Mouse (Mus musculus) NIH3T3 (cell line): ENCODE measurements around the gene Scnn1b.

Source experiments
- DNase-seq: peaks from one replicate; pipeline ENCODE4 v3.0.0-alpha.2; 2012; ENCODE audit warnings: low read depth

Scnn1b gene

DNA sequence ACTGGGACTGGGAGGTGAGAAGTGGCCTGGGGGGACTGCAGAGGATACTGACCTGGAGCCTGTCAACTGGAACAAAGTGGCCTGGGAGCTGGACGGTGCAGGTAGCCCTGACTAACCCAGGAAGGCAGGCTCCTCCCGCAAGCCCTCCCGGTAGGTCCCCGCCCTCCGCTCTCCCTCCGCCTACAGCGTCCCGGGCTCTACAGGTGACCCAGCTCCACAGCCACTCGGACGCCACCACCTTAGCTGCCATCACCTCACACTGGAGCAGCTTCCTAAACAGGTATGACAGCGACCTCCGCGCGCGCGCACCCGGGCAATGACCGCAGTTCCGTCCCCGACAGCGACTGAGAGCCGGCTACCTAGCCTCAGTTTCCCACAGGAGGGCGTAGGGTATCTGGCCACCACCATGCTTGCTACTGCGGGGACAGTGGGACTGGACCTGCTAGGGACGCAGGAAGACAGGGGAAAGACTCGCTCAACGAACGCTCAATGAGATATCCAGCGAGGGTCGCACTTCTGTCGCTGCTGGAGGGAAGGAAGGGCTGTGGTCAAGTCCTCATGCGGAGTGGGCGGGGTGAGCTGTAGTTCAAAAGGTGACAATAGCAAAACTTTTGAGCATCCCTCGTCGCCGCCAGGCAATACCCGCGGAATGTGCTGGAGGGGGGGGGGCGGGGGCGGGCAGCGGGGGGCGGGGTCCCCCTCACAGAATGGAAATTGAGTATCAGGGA, at the start of gene Scnn1b:
Scnn1b (plus strand) TSS at position 181 of the 728 bp plus-strand sequence.
- no peak for DNase-seq

DNA sequence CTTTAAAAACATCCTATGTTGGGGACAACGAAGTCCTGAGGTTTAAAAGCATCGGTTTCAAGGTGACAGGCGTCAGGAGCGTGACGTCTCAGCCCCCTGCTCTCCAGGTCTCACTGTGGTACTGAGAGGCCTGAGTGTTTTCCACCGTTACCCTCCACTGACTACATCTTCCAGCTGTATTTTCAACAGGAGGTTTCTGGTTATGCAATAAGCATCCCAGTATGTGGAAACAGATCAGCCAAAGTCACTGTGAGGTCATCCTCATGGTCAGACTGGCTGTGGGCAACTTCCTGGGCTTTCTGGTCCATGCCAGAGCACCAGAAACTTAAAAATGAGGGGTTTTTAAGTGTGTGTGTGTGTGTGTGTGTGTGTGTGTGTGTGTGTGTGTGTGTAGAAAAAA, 43.2 kb upstream of the Scnn1b start:
- peak; percentile 14 for DNase-seq

DNA sequence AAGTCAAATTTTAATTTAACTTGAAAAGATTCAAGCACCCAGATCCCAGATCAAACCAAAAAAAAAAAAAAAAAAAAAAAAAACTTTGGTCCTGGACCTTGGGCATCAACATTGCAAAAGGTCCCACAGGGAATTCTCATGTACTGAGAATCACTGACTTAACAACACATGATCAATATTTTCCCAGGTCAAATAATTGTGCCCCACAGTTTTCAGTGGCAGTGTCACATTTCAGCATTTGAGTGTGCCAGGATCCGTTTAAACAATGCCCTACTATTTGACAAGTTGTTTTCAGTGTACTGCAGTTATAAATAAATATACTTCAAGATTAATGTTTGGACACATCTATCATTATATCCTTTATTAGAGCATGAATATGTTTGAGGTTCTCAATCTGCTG, 36.4 kb upstream of the Scnn1b start:
- DNase-seq: no peak

DNA sequence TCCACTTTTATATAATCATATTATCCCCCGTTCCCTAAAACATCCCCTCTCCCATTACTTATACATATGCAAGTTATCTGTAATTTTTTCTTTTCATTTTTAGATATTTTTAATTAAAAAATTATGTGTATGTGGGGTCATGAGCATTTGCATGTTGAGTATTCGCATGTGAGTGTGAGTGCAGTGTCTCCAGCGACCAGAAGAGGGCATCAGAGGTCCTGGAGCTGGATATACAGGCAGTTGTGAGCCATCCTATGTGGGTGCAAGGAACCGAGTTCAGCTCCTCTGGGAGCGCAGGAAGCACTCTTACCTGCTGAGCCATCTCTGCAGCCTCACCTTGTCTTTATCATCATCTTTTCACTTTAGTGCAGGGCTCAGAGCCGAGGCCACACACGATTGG, 29.4 kb upstream of the Scnn1b start:
- peak; percentile 5 for DNase-seq

DNA sequence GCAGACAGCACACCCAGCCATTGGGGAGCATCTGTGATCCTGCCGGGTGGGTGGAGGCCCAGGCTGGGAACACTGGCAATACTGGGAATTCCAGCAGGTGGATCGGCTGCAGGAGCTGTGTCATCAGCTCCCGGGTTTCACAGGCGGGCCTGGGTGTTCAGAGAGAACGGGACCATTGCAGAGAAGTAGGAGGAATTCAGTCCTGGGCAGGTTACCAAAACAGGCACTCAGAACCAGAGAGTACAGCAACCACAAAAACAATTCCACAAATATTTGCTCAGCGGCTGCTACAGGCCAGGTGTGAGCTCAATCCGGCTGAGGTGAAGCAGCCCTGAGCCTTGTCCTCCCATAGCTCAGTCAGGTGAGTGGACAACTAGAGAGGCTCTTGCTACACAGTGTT, 28.0 kb upstream of the Scnn1b start:
- no peak for DNase-seq

DNA sequence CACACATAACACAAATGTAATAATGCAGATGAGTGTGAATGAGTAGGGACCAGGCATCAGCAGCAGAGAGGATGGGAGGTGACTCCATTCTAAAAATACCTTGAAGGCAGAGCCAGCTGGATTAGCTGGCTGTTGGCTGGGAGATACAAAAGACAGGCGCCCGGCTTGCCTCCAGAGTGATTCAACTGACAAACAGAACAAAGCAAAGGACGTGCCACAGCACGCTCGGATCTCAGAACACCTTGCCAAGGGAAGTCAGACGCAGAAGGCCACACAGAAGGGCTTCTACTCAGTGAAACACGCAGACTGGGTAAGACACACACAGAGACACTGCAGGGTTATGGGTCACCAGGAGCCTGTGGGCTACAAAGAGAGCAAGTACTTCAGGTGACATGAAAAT, 24.0 kb upstream of the Scnn1b start:
- no peak for DNase-seq

DNA sequence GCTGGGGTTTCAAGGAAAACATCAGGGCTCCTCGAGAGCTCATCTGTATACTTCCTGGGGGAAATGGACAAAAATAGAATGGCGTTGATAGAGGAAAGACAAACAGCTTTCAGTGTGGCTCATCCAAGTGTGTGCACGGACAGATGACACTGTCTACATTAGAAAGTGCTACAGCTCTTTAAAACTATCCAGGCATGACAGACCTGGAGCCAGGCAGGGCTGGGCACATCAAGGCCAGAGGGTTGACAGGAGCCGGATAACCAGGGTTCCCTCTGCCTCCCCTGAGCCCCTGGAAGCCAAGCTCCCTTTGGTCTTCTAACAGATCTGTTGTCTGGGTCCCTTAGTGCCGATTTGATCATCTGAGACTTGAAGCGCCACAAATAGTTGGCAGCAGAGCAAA, 22.6 kb upstream of the Scnn1b start:
- no peak for DNase-seq

DNA sequence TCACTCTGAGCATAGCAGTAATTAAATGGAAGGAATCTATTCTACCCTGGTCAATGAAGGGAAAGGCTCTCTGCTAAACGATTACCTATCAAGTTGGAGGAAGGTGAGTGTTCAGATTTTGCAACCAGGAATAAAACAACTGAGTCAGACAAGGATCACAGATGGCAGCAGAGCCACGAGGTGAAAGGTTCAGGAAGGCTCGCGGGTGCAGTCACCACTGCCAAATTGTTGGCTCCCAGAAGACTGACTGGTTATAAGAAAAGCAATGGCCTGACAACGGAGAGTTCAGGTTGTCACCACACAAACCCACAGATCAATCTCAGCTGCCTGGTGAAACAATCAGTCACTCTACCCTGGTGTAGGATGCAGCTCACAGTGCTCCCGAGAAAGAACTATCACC, 18.9 kb upstream of the Scnn1b start:
- no peak for DNase-seq

DNA sequence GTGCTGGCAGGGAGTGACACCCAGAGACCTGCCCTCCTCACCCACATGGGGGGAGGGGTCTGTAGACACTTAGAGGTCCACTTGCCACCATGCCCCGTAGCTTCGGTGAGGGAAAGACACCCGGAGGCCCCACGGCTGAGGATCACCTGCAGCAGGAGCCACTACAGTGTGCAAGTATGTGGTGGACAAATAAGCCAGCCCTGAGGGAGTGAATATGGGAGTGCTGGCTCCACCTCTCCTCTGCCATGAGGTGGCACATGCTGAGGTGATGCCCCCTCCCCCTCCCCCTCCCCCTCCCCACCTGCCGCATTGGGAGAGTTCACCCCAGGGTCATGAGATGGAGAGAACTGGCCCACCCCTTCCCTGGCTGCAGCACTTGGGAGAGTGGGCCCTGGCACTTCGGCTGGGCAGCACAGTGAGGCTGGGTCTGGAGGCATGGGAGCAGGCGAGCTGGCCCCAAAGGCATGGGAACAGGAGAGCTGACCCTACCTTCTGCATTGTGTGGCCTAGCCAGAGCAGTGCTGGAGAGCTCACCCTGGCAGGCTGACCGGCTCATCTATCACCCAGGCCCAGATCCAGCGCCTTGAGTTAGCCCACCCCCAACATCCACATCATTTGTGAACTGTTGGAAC, 16.2 kb upstream of the Scnn1b start:
- no peak for DNase-seq

DNA sequence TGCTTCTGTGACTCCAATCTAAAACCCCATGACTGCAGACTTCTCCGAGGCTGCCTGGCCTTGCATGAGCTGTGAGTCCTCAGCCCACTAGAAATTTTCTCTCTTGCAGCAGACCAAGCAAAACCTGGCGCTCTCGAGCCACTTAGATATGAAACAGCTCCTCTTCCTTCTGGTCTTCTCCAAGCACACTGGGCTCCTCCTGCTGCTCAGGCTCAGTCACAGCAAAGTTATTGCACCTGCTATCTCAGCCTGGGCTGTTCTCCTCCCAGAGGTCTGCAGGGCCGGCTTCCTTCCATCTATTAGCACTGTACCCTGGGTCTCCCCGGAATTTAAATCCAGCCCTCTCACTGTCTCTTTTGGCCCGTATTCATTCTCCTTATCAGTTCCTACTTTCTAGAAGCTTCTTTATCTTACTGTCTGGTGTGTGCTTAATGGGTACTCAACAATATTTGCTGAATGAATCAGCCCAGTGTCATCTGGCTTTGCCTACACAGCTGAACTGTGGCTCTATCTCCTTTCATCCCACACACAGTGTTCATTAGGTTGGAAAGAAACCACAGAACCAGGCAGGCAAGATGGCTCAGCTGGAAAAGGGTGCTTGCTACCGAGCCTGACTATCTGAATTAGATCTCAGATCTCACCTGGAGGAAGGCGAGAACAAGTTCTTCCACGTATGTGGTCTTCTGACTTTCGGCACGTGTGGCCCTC, 7.5 kb upstream of the Scnn1b start:
- no peak for DNase-seq

DNA sequence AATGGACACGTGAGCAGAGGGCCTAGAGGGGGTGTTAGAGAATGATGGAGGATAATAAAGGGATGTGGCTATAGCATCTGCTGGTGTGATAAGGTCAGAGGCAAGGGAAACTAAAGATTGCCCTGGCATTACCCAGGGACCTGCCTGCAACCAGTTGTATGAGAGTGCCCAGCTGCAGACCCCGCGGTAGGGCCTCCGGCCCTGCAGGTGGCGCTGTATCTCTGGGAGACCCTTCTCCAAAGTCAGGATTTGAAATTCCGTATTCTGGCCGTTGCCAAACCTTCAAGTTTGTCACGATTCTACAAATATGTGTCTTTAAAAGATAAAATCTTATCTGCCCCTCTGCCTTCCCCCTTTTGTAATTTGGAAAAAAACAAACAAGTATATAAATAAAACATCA, 5.9 kb upstream of the Scnn1b start:
- peak; percentile 28 for DNase-seq

DNA sequence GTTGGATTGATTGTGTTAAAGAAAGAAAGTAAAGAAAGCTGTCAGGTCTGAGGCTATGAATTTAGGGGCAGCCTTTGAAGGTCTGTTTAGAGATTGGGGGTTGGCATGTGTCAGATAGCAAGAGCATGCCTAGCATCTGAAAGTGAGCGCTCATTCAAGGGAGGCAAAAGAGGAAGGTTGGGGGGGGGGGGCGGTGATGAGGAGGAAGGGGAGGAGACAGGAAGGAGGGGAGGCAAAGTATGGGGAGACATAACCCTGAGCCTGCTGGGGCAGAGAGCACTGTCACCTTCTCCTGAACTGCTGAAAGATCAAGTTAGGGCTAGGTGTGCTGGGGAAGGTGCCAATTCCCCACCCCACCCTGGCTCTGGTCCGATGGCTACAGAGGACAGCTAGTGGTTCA, 6.8 kb downstream of the Scnn1b start:
- DNase-seq: no peak

DNA sequence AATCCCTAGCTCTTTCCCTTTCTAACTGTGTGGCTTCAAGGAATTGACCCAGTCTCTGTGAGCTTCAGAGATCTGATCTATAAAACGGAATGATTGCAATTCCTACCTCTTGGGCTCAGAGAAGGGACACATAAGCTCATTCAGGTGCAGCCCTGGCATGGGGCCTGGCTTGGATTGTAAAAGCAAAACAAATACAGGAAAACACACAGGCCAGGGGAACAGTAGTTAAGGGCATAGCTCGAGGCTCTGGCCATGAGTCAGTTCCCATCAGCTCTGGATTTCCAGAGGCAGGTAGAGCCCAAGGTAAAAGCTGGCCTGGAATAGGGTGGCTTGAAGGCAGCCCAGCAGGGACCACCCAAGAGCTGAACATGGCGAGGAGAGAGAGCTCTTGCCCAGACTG, 9.2 kb downstream of the Scnn1b start:
- no peak for DNase-seq

DNA sequence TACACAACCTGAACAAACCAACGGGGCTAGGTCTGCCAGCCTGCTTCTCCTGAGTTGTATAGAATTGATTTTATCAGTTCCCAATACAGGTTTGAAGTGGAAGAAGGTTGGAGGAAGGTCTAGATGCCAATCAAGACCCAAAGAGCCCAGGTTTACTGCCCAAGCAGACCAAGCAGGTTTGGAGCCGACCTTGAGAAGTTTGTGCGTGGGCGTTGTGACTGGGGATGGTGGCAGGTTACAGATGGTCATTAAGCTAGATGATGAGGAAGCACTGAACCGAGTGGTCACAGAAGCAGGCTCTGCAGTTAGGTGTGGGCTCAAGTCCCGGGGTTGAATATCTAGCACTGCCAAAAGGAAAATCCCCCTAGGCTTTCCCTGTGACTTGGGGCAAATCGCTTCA, 9.9 kb downstream of the Scnn1b start:
- no peak for DNase-seq

DNA sequence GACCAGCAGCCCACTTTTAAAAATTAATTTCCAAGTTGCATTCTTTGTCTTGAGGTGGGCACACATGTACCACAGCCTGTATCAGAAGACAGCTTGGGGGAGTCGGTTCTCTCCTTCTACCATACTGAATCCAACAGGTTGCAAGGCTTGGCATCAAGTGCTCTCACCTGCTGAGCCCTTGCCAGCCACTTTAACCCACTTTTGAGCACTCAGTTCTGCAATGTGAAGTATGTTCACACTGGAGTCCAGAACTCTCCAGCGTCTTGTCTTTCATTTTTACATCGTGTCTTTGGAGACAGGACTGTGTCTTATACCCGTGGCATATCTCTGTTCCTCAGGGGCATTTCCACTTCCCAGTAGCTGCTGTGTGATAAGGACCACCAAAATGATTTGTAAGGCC, 15.4 kb downstream of the Scnn1b start:
- DNase-seq: no peak

DNA sequence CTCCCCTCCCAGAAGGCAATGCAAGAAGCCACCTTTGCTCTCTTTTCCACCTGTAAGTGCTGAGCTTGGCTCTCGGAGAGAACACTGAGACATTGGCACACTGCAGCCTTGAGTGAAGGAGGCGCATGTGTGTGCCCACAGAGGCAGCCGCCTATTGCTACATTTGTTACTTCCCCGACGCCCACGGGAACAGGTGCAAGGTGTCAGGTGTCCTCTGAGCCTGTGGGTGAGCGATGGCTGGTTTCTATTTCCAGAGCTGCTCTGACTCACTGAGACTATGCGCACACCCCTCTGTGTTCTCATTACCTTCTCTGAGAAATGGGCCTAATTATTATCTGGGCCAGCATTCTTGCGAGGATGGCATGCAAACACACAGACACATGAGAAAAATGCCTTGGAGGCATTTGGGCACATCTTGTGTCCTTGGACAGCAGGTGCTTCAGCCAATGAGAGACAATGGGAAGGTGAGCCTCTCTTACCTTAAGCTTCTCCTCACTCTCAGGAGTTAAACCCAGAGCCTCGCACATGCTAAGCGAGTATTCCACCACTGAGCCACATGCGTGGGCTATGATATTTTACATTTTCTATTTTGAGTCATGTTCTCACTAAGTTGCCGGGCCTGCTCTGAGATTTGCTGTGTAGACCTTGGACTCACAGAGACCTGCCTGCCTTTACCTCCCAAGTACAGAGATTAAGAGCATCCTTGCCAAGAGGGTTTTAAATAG, 26.0 kb downstream of the Scnn1b start:
- DNase-seq: no peak

DNA sequence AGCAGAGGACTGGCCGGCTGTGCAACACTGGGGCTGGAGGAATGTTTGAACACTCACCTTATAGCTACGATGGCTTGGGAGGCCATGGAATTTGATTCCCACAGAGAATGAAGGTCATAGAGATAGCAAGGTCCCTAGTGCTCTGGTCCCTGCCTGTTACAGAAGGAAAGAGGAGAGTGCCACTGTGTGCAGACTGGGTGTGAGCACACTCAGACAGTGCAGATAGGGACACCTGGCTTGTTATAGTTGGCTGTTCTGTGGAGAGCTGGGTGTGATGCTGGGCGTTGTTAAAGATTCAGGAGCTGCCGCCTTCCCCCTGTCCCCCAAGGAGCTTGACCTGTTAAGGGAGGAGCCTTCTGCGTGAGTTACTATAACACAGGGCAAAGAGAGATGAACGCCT, 31.9 kb downstream of the Scnn1b start:
- no peak for DNase-seq

DNA sequence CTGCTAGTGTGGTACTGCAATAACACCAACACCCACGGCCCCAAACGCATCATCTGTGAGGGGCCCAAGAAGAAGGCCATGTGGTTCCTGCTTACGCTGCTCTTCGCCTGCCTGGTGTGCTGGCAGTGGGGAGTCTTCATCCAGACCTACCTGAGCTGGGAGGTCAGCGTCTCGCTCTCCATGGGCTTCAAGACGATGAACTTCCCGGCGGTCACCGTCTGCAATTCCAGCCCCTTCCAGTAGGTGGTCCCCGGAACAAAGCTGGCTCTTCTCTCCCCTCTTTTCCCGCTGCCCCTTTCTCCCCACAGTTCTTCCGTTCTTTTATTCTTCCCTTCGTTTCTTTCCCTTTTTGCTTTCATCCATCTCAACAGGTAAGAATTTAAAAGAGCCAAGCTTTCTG, 34.5 kb downstream of the Scnn1b start:
- DNase-seq: peak; percentile 9

DNA sequence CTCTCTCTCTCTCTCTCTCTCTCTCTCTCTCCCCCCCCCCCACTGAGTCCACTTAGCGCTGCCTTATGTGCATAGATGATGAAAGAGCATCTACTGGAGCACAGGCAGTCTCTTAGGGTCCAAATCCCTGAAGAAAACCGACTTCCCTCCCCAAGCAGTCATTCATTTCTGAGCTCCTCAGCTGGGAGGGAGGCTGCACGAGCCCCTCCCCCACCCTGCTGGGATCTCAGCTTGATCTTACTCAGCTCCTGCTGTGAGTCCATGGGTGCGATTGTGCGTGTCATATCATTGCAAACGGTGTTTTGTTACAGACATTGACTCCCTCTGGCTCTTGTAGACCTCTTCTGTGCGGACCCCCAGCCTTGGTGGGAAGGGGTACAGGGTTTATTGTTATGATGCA, 35.1 kb downstream of the Scnn1b start:
- DNase-seq: peak; percentile 4

DNA sequence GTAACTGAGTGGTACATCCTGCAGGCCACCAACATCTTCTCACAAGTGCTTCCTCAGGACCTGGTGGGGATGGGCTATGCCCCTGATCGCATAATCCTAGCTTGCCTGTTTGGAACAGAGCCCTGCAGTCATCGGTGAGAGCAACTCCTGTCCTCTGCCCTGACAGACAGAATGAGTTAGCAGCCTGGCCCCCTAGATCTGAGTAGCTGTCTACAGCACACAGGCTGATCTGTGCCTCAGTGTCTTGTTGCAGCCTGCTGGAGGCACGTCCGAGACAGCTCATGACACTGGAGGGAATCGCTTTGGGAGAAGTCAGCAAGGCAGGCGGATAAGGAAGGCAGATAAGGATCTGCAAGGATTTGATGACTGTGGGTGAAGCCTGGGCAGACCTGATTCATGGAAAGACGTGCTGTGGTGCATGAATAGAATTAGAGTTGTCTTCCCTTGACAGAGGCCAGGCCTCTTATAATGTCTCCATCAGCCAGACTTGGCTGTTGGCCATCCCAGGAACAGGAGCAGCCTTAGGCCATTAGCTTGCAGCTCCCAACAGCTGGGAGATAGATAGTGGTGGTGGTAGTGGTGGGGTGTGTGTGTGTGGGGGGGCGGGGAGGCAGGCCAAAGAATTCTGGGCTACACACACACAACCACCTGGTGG, 38.0 kb downstream of the Scnn1b start:
- peak; percentile 24 for DNase-seq

DNA sequence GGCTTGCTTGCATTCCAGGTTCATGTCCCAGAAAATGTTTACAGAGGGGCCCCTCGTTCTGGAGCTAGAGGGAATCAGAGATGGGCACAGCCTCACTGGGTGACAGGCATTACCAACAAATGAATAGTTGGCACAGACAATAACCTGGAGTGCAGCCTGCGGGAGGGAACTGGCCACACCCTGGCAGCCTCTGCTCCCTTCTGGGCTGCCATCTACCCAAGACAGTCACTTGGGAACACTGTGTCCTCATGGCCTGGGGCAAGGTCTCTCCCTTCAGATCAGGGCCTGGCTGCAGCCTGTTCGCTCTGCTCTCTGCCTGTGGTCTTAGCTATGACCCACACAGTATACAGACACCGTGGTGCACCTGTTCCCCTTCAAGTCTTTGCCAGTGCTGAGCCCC, 42.0 kb downstream of the Scnn1b start:
- no peak for DNase-seq

DNA sequence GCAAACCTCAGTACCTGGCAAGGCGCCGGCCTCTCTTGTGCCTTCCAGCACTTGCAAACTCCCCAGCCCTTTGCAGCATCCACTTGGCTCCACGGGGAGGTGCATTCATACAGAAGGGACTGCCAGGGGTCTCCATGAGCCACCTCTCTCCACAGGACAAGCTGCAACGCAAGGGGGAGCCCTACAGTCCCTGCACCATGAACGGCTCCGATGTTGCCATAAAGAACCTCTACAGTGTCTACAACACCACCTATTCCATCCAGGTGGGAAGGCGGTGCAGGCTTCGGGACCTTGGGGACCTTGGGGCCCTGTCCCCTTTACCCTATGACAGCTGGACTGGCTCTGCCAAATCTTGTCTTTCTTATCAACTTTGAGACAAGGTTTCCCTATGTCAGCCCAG, 47.4 kb downstream of the Scnn1b start:
- no peak for DNase-seq
